Mouse (Mus musculus) olfactory bulb, adult 2 months (tissue): Measurements from ENCODE around the gene Top2a. TPM values are rescaled to one million over a fixed set of nuclear protein-coding genes. Genes with fewer than 3 reads are reported as not detected.

Source experiments
- H3K27ac ChIP-seq: fragments of 200-500 bp; 2 replicates; pipeline ENCODE4 v1.5.1; 2012; ENCODE audit warnings: low read depth, low read length; ENCODE audit not compliant: insufficient read depth
- H3K4me1 ChIP-seq: fragments of 200-500 bp; 2 replicates; pipeline ENCODE4 v1.6.1; 2012; ENCODE audit warnings: low read length; ENCODE audit not compliant: control insufficient read depth, insufficient read depth
- H3K4me3 ChIP-seq: fragments of 200-500 bp; 2 replicates; pipeline ENCODE4 v1.5.1; 2012; ENCODE audit warnings: mild to moderate bottlenecking, low read depth, low read length, moderate library complexity; ENCODE audit not compliant: insufficient read depth
- CTCF ChIP-seq: fragments of 200-500 bp; IDR thresholded peaks from 2 replicates; pipeline ENCODE4 v1.5.1; 2012; ENCODE audit warnings: low read depth, mild to moderate bottlenecking, low read length, moderate library complexity; ENCODE audit not compliant: insufficient read depth
- POLR2A ChIP-seq: fragments of 200-500 bp; IDR thresholded peaks from 2 replicates; pipeline ENCODE4 v1.6.1; 2012; ENCODE audit warnings: mild to moderate bottlenecking, low read depth, low read length, moderate library complexity; ENCODE audit not compliant: insufficient read depth
- WGBS: fragments of 180-500 bp; shearing (Covaris S2); methylation state at CpG from one replicate; pipeline ENCODE4 v1.1.7; 2018; 5-methylcytosine and 5-hydroxymethylcytosine counted together
- polyA plus RNA-seq: library from polyadenylated mRNA; stranded (reverse); fragments of >200 nt; gene quantifications from 2 replicates; pipeline ENCODE4 v1.2.4, GENCODE M21; 2012; ENCODE audit warnings: low replicate concordance; ENCODE audit not compliant: missing spikeins, insufficient read depth, insufficient read length

Top2a gene
- polyA plus RNA-seq, 1 experiment = 288 TPM

DNA sequence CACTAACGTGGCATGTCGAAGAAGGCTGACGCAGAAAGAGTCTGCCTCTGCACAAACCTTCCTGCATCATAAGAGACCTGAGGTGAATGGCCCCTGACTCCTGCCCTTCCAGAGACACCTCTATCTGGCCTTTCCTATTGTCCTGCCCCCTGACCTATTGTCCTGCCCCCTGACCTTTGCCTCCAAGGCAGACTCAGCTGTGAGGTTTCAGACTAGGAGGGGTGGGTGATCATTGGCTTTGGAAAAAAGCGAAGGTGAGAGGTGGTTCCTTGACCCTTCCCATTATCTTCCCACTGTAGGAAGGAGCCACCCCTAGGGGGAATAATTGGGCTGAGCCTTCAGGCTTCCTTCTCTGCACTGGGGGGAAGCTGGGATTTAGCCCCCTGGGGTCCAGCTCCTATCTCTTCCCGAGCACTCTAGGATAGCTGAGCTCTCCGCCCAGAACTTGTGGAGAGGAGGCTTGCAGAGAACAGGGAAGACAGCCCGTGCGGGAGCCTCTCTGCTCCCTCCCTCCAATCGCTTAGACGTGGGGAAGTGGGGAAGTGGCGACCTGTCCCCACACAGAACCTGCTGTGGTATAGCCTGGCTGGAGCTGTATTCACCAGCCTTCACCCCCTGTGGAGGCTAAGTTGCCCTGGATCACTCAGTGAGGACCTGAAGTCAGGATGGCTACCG is 61.4 kb downstream of the Top2a start:
- no peak for TF ChIP-seq POLR2A
- 44% methylated on average over 12 of the region's 12 CpGs for WGBS
- Histone ChIP-seq H3K4me1 (peaks cover 77% of the 10 kb centered on the region), H3K27ac (no peak overlapping the region), H3K4me3 (no peak overlapping the region)

DNA sequence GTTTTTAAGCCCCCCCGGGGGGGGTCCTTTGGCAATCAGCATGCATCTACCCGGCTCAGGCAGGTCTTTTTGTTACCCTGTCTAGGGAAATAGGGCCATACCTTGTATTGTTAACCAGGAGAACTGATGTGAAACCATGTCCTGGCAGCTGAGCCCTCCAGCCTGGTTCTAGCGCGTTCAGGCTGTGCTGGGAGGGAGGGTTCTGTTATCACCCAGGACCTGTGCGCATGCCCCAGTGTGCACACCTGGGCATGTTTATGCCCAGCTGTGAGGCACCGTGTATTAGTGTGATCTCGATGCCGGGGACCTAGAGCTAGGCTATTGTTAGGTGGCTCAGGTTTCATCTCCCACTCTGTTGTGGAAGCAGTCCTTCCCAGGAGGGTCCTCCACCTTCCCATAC is 62.2 kb downstream of the Top2a start:
- Histone ChIP-seq H3K27ac (no peak overlapping the region), H3K4me3 (no peak overlapping the region), H3K4me1 (peaks cover 72% of the 10 kb centered on the region)
- WGBS = 54% methylated on average over 8 of the region's 8 CpGs
- TF ChIP-seq CTCF (no peak), POLR2A (no peak)

DNA sequence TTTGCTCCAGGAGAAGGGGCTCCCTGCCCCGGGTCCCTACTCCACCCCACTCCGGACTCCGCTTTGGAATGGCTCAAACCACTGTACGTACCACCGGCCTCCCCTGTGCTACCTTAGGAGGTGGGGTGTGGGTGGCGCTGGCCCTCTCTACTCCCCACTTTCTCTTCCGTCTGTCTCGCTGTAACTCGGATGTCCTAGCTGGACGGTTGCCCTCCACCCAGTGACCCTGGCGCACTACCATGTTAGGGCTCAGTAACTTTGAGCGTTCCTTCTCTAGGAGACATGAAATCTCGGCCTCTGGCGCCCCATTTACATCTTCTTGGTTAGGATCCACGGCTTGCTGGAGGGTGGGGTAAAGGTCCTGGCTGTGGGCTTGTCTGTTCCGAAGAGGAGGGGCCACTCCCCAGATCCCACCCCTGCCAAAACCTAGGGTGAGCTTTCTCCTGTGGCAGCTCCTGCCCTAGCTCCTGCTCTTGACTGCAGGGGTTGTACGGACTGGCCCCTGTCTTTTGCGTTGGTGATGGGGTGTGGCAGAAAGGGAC is 62.9 kb downstream of the Top2a start:
- no peak for TF ChIP-seq CTCF
- no peak for TF ChIP-seq POLR2A
- 49% methylated on average over 18 of the region's 18 CpGs for WGBS
- Histone ChIP-seq H3K27ac (no peak overlapping the region), H3K4me3 (peak overlapping the region; percentile 42), H3K4me1 (peaks cover 65% of the 10 kb centered on the region)

DNA sequence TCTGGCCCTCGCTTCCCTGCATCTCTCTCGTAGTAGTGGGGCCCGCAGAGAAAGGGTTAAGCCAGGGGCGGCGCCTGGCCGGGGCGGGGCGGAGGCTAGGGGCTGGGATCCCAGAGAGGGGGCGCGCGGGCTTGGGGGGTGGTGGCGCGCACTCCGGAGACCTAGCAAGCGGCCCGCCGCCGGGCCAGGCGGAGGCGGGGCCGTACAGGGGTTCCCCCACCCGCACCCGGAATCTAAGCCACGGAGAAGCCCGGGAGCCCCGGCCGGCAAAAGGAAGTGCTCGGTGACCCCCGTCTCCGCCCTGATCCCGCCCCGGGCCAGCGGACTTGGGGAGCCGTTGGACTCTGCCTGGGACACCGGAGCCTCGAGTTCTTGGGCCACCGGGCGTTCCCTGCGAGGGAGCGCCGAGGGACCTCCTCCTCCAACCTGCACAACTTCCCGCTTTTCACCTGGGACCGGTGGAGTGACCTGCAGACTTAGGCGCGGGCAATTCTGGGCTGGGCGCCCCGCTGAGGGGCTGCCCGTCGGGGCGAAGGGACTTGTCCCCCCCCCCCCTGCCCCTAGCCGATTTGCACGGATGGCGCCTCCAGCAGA is 63.6 kb downstream of the Top2a start:
- WGBS = 3% methylated on average over 53 of the region's 53 CpGs
- TF ChIP-seq CTCF (no peak), POLR2A (no peak)
- Histone ChIP-seq H3K27ac (no peak overlapping the region), H3K4me1 (peaks cover 64% of the 10 kb centered on the region), H3K4me3 (peak overlapping the region; percentile 42)

DNA sequence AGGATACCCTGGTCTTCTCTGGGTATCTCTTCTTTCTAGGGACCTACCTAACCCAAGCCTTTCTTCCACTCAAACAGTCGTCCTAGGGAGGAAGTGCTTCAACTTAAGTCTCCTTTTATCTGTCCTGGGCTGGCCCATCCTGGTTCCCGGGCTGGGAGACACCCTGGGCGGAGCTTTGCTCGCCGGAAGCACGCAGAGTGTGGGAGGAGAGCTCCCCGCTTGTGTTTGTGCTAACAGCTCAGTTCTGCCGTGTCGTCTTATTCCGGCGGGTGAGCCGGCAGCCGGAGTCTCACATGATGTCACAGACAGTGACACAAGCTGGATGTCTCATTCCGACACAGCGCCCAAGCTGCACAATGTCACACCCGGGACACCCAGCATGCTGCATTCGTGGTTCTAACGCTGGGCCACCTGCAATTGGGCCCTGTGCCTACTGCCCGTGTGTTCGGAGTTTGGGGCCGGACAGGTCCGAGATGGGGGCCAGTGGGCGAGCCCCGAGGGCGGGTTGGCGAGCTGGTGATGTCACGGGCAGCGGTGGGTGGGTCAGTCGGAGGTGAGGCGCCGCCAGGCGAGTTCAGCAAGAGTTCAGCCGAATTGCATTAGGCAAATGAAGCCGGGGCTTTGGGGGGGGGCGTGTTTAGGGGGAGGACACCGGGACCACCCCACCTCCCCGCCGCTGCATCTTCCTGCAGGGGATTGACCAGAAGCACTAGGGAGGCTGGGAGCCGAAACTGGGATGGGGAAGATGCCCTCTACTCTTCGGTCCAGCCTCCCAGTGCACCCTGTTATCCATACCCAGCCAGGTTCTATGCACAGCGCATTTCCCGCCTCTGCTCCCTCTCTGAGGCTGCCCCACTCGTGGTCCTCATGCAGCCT is 64.3 kb downstream of the Top2a start:
- H3K27ac ChIP-seq = no peak overlapping the region; the same call in 1 of the 2 replicates
- H3K4me1 ChIP-seq = peaks cover 64% of the 10 kb centered on the region
- TF ChIP-seq POLR2A = 0 out of 2 replicates have a peak, but pooled peaks have one; percentile 23
- no peak for TF ChIP-seq CTCF
- WGBS = under 1% methylated on average over 39 of the region's 43 CpGs
- peak overlapping the region; percentile 42 for H3K4me3 ChIP-seq

DNA sequence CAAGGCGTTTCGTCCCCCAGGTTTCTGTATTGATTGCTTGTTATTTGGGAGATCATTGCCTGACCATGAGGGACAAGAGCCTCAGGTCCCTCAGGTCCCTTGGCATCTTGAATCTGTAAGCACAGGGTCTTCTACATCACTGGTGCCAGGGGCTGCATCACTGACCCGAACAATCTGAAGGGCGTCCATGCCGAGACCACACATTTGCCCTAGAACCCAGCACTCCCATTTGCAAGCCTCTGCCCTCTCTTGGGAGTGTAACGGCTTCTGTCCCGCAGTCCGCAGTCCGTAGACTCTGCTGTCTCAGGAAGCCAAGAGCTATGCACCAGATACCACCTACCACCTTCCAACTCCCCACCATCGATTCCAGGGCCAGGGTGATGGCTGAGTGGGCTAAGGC is 67.6 kb downstream of the Top2a start:
- TF ChIP-seq CTCF = no peak
- TF ChIP-seq POLR2A = no peak
- no peak overlapping the region for H3K4me3 ChIP-seq
- peaks cover 53% of the 10 kb centered on the region for H3K4me1 ChIP-seq
- WGBS = 93% methylated on average over 10 of the region's 10 CpGs
- no peak overlapping the region for H3K27ac ChIP-seq

DNA sequence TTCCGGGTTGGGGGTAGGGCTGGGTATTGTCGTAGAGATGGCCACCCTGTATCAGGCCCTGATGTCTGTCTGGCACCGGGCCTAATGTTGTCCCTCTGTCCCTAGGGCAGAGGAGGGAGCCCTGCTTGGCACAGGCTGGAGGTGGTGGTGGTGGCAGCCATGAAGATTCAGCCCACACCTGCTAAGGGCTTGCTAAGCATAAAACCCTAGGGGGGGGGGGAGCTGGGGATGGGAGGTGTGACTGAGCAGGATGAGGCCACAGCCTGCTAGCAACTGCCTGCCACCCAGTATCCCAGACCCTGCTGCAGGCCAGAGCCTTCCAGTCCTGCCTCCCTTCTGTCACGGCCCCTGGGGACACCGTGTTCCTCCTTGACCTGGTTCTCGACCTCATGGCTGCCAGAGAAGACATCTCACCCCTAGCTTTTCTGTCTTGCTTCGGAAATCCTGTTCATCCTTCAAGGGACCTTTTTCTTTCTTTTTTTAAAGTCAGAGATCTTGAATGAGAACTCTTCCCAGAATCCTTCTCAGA is 68.2 kb downstream of the Top2a start:
- Histone ChIP-seq H3K27ac (no peak overlapping the region), H3K4me3 (no peak overlapping the region), H3K4me1 (peaks cover 53% of the 10 kb centered on the region)
- no peak for TF ChIP-seq CTCF
- TF ChIP-seq POLR2A = no peak
- WGBS = 58% methylated on average over 7 of the region's 7 CpGs

DNA sequence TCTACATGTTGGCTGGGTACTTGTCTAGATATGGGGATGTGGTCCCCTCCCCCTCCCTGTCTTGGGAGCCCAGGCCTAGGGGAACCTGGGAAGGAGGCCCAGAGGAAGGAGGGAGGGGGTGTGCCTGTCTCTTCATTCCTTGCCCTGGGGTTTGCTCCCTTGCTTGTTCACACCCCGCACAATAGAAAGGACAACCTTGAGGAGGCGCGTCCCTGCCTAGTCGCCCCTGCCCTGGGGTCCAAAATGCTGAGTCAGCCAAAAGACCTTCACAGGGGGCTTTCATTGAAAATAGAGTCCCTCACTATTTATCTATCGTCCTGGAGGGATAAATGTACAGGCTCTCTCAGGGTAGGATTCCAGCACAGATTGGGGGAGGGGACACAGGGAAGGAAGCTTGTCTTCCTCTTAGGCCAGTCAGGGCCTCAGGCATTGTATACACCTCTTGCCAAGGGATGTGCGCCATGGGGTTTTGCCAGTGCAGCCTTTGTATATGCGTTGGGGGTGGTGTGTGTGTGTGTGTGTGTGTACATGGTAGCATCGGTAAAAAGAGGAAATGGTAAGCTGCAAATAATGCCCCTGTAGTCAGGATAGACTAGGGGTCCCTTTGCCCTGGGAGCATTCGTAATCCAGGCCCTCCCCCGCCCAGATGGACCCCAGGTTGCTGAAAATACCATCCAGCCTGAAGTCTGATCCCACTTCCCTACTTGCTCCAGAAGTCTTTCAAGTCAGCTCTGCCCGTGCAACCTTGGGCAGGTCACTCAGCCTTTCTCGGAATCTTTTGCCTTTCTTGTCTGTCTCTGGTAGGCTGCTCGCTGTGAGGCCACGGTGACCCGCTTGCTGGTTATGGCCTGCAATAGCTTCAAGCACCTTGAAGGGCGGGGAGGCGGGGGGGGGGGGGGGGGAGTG is 68.9 kb downstream of the Top2a start:
- 50% methylated on average over 17 of the region's 17 CpGs for WGBS
- no peak overlapping the region for H3K4me3 ChIP-seq
- H3K4me1 ChIP-seq = peaks cover 53% of the 10 kb centered on the region
- no peak overlapping the region for H3K27ac ChIP-seq
- TF ChIP-seq CTCF = no peak
- TF ChIP-seq POLR2A = no peak
